Mouse (Mus musculus): ENCODE data around the gene Cfap161. TPM values are rescaled to one million over a fixed set of nuclear protein-coding genes. Genes with fewer than 3 reads are reported as not detected.

Gene Cfap161
- polyA plus RNA-seq, 2 experiments: 0.28 to 0.82 TPM

GRCm38 (mm10) chr7:83800071-83800470 is 5.4 kb upstream of the Cfap161 start:
- H3K4me1 ChIP-seq (ENCODE audit: control insufficient read depth, insufficient read depth, low read length): peaks cover 3% of the 10 kb centered on the region; the same call in 1 of the 2 replicates
- no peak overlapping the region for H3K27ac ChIP-seq (replicated peaks; ENCODE audit: low read depth, low read length)
- no peak for ATAC-seq (ENCODE audit: low FRiP score, low read depth)
- H3K9ac ChIP-seq (ENCODE audit: low read depth, low read length, severe bottlenecking): no peak overlapping the region
- H3K9me3 ChIP-seq (ENCODE audit: control insufficient read depth, low read length): no peaks in the 10 kb centered on the region
- DNase-seq (ENCODE audit: low spot score): no peak
- no peak overlapping the region for H3K4me2 ChIP-seq (replicated peaks; ENCODE audit: low read depth, low read length, severe bottlenecking)
- no peaks in the 10 kb centered on the region for H3K27me3 ChIP-seq (ENCODE audit: control insufficient read depth, insufficient read depth, low read length)
- H3K4me3 ChIP-seq (replicated peaks; ENCODE audit: low read length): no peak overlapping the region
- H3K36me3 ChIP-seq (ENCODE audit: control insufficient read depth, insufficient read depth, low read length): no peaks in the 10 kb centered on the region
- 85% methylated on average over 2 of the region's 2 CpGs for WGBS
- no peak for TF ChIP-seq POLR2A (IDR thresholded peaks at IDR 0.05; ENCODE audit: borderline replicate concordance, extremely low read depth, insufficient read depth, insufficient read length)

- Histone ChIP-seq H3K27ac (replicated peaks; ENCODE audit: low read depth, low read length) (no peak overlapping the region), H3K4me1 (ENCODE audit: control insufficient read depth, insufficient read depth, low read length) (peaks cover 7% of the 10 kb centered on the region), H3K36me3 (ENCODE audit: control insufficient read depth, insufficient read depth, low read length) (no peaks in the 10 kb centered on the region), H3K9me3 (ENCODE audit: control insufficient read depth, low read length) (no peaks in the 10 kb centered on the region), H3K4me2 (replicated peaks; ENCODE audit: low read depth, low read length, severe bottlenecking) (no peak overlapping the region), H3K4me3 (replicated peaks; ENCODE audit: low read length) (no peak overlapping the region), H3K9ac (ENCODE audit: low read depth, low read length, severe bottlenecking) (no peak overlapping the region), H3K27me3 (ENCODE audit: control insufficient read depth, insufficient read depth, low read length) (no peaks in the 10 kb centered on the region)
- TF ChIP-seq POLR2A (IDR thresholded peaks at IDR 0.05; ENCODE audit: borderline replicate concordance, extremely low read depth, insufficient read depth, insufficient read length): no peak
- DNase-seq (ENCODE audit: low spot score) (peak; percentile 59), ATAC-seq (ENCODE audit: low FRiP score, low read depth) (peak; percentile 43; the same call in 1 of the 2 replicates)
Measured at GRCm38 (mm10) chr7:83798004-83798403, 3.3 kb upstream of the Cfap161 start.

- DNase-seq (ENCODE audit: low spot score) (no peak), ATAC-seq (ENCODE audit: low FRiP score, low read depth) (no peak)
- H3K27me3 ChIP-seq (ENCODE audit: control insufficient read depth, insufficient read depth, low read length): no peaks in the 10 kb centered on the region
- H3K36me3 ChIP-seq (ENCODE audit: control insufficient read depth, insufficient read depth, low read length): no peaks in the 10 kb centered on the region
- no peak overlapping the region for H3K4me2 ChIP-seq (replicated peaks; ENCODE audit: low read depth, low read length, severe bottlenecking)
- no peak for TF ChIP-seq POLR2A (IDR thresholded peaks at IDR 0.05; ENCODE audit: borderline replicate concordance, extremely low read depth, insufficient read depth, insufficient read length)
- no peak overlapping the region for H3K9ac ChIP-seq (ENCODE audit: low read depth, low read length, severe bottlenecking)
- H3K9me3 ChIP-seq (ENCODE audit: control insufficient read depth, low read length): no peaks in the 10 kb centered on the region
- H3K4me3 ChIP-seq (replicated peaks; ENCODE audit: low read length): no peak overlapping the region
- 70% methylated on average over 5 of the region's 5 CpGs for whole genome bisulfite sequencing
- H3K27ac ChIP-seq (replicated peaks; ENCODE audit: low read depth, low read length): no peak overlapping the region
- peaks cover 7% of the 10 kb centered on the region for H3K4me1 ChIP-seq (ENCODE audit: control insufficient read depth, insufficient read depth, low read length)
Measured at GRCm38 (mm10) chr7:83796177-83796576, 1.5 kb upstream of the Cfap161 start.

GRCm38 (mm10) chr7:83794006-83794683 is 535 bp downstream of the Cfap161 start:
- no peak overlapping the region for H3K9ac ChIP-seq (ENCODE audit: low read depth, low read length, severe bottlenecking)
- H3K9me3 ChIP-seq (ENCODE audit: control insufficient read depth, low read length): no peaks in the 10 kb centered on the region
- no peak for ATAC-seq (ENCODE audit: low FRiP score, low read depth)
- H3K4me2 ChIP-seq (replicated peaks; ENCODE audit: low read depth, low read length, severe bottlenecking): peak overlapping the region; percentile 8; the same call in 1 of the 2 replicates
- DNase-seq (ENCODE audit: low spot score): no peak
- WGBS: 43% methylated on average over 11 of the region's 11 CpGs
- peaks cover 4% of the 10 kb centered on the region; the same call in 1 of the 2 replicates for H3K4me1 ChIP-seq (ENCODE audit: control insufficient read depth, insufficient read depth, low read length)
- no peak overlapping the region for H3K4me3 ChIP-seq (replicated peaks; ENCODE audit: low read length)
- no peaks in the 10 kb centered on the region for H3K27me3 ChIP-seq (ENCODE audit: control insufficient read depth, insufficient read depth, low read length)
- no peak overlapping the region for H3K27ac ChIP-seq (replicated peaks; ENCODE audit: low read depth, low read length)
- no peak for TF ChIP-seq POLR2A (IDR thresholded peaks at IDR 0.05; ENCODE audit: borderline replicate concordance, extremely low read depth, insufficient read depth, insufficient read length)
- no peaks in the 10 kb centered on the region for H3K36me3 ChIP-seq (ENCODE audit: control insufficient read depth, insufficient read depth, low read length)

GRCm38 (mm10) chr7:83780881-83781280 is 13.8 kb downstream of the Cfap161 start:
- Histone ChIP-seq H3K27ac (replicated peaks; ENCODE audit: low read depth, low read length) (no peak overlapping the region), H3K36me3 (ENCODE audit: control insufficient read depth, insufficient read depth, low read length) (no peaks in the 10 kb centered on the region), H3K9me3 (ENCODE audit: control insufficient read depth, low read length) (no peaks in the 10 kb centered on the region), H3K4me3 (replicated peaks; ENCODE audit: low read length) (no peak overlapping the region), H3K9ac (ENCODE audit: low read depth, low read length, severe bottlenecking) (no peak overlapping the region), H3K4me1 (ENCODE audit: control insufficient read depth, insufficient read depth, low read length) (no peaks in the 10 kb centered on the region), H3K4me2 (replicated peaks; ENCODE audit: low read depth, low read length, severe bottlenecking) (no peak overlapping the region), H3K27me3 (ENCODE audit: control insufficient read depth, insufficient read depth, low read length) (no peaks in the 10 kb centered on the region)
- DNase-seq (ENCODE audit: low spot score) (peak; percentile 2), ATAC-seq (ENCODE audit: low FRiP score, low read depth) (no peak)
- 81% methylated on average over 4 of the region's 4 CpGs for whole genome bisulfite sequencing
- TF ChIP-seq POLR2A (IDR thresholded peaks at IDR 0.05; ENCODE audit: borderline replicate concordance, extremely low read depth, insufficient read depth, insufficient read length): no peak
